Mouse (Mus musculus): ENCODE results near the gene Cxcr4. TPM values are rescaled to one million over a fixed set of nuclear protein-coding genes. Genes with fewer than 3 reads are reported as not detected.

Cxcr4 gene
- total RNA-seq, 2 experiments from 2014 or later: 13.2 to 20.6 TPM

Other genes starting within 250 kb of the Cxcr4 start
- gene Mcm6, start 232.6 kb downstream of the Cxcr4 start, total RNA-seq (2021): 10 to 100 TPM; 28.1 to 34.9 TPM
- gene Dars, start 174.9 kb downstream of the Cxcr4 start, total RNA-seq (2021): 10 to 100 TPM; 54.7 to 60.1 TPM